Mouse (Mus musculus): ENCODE results near the gene Chd4. TPM values are rescaled to one million over a fixed set of nuclear protein-coding genes. Genes with fewer than 3 reads are reported as not detected.

Gene Chd4
- polyA plus RNA-seq, 1 experiment: 317 TPM

DNA sequence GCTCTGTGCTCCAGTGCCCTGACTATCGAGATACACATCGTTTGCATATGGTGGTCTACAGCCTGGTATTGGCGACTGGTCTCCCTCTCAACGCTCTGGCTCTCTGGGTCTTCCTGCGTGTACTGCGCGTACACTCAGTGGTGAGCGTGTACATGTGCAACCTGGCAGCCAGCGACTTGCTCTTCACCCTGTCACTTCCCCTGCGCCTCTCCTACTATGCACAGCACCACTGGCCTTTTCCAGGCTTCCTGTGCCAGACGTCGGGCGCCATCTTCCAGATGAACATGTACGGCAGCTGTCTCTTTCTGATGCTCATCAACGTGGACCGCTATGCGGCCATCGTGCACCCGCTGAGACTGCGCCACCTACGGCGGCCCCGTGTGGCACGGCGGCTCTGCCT, 14.4 kb upstream of the Chd4 start:
- peak overlapping the region; percentile 51 for H3K4me3 ChIP-seq (ENCODE audit: low read depth, low read length)
- H3K9ac ChIP-seq (ENCODE audit: low read depth, poor library complexity, severe bottlenecking): peak overlapping the region; percentile 20
- H3K27ac ChIP-seq (ENCODE audit: insufficient read depth, low read length): no peak overlapping the region
- TF ChIP-seq POLR2A (IDR thresholded peaks at IDR 0.05; ENCODE audit: insufficient read depth, low read length) (no peak), EP300 (IDR thresholded peaks at IDR 0.05; ENCODE audit: insufficient read depth, low read depth, low read length) (no peak), CTCF (IDR thresholded peaks at IDR 0.05; ENCODE audit: low read depth, low read length) (no peak)
- no peaks in the 10 kb centered on the region for H3K27me3 ChIP-seq (ENCODE audit: control insufficient read depth, insufficient read depth, low read length, poor library complexity, severe bottlenecking)
- H3K9me3 ChIP-seq (replicated peaks; ENCODE audit: control insufficient read depth, insufficient read depth, low read length, poor library complexity, severe bottlenecking): no peaks in the 10 kb centered on the region
- no peaks in the 10 kb centered on the region for H3K36me3 ChIP-seq (ENCODE audit: control insufficient read depth, insufficient read depth, low read length, poor library complexity, severe bottlenecking)
- H3K4me1 ChIP-seq (ENCODE audit: control insufficient read depth, insufficient read depth, low read length): no peaks in the 10 kb centered on the region

DNA sequence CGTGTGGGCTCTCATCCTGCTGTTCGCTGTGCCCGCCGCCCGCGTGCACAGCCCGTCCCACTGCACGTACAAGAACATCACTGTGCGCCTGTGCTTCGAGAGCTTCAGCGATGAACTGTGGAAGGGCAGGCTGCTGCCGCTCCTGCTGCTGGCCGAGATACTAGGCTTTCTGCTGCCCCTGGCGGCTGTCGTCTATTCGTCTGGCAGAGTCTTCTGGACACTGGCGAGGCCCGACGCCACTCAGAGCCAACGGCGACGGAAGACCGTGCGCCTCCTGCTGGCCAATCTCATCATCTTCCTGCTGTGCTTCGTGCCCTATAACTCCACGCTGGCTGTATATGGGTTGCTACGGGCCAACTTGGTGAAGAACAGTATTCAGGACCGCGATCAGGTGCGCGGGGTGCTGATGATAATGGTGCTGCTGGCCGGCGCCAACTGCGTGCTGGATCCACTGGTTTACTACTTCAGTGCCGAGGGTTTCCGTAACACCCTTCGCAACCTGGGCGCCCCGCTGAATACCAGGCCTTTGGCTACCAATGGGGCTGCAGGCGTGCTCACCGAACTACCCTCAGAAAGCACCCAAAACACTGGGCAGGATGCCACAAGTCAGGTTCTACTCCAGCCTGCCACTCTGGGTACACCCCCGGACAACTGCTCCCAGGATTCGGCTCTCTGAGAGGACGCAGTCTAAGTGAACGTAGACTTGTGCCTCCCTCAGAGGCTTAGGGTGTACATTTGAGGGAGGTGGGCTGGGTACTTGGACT, 13.8 kb upstream of the Chd4 start:
- Histone ChIP-seq H3K27me3 (ENCODE audit: control insufficient read depth, insufficient read depth, low read length, poor library complexity, severe bottlenecking) (no peaks in the 10 kb centered on the region), H3K36me3 (ENCODE audit: control insufficient read depth, insufficient read depth, low read length, poor library complexity, severe bottlenecking) (no peaks in the 10 kb centered on the region), H3K27ac (ENCODE audit: insufficient read depth, low read length) (no peak overlapping the region), H3K4me1 (ENCODE audit: control insufficient read depth, insufficient read depth, low read length) (no peaks in the 10 kb centered on the region), H3K4me3 (ENCODE audit: low read depth, low read length) (peak overlapping the region; percentile 51), H3K9me3 (replicated peaks; ENCODE audit: control insufficient read depth, insufficient read depth, low read length, poor library complexity, severe bottlenecking) (no peaks in the 10 kb centered on the region), H3K9ac (ENCODE audit: low read depth, poor library complexity, severe bottlenecking) (peak overlapping the region; percentile 20)
- no peak for TF ChIP-seq EP300 (IDR thresholded peaks at IDR 0.05; ENCODE audit: insufficient read depth, low read depth, low read length)
- TF ChIP-seq CTCF (IDR thresholded peaks at IDR 0.05; ENCODE audit: low read depth, low read length): peak; percentile 94
- TF ChIP-seq POLR2A (IDR thresholded peaks at IDR 0.05; ENCODE audit: insufficient read depth, low read length): no peak

DNA sequence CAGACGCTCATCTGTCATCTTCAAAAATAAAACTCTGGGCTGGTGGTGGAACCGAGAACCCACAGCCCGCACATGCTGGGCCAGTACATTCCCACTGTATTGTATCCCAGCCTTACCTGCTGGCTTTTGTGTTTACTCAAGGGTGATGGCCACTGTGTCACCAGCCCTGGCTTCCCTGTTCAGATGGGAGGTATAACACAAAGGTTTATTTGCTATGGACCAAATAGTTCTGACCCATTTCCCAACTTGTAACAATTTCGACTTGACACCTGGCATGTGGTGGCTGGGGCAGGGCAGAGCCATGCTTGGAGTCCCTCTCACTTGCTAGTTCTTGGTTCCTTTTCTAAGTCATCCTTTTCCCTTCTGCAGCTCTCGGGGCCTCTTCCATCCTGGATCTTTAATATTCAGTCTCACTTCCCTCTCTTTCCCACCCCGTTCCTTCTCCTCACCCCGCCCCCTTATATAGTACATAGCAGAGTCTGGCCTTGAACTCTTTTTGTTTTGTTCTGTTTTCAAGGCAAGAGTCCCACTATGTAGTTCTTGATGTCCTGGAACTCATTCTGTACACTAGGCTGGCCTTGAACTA, 12.9 kb upstream of the Chd4 start:
- Histone ChIP-seq H3K4me1 (ENCODE audit: control insufficient read depth, insufficient read depth, low read length) (no peaks in the 10 kb centered on the region), H3K4me3 (ENCODE audit: low read depth, low read length) (no peak overlapping the region), H3K27me3 (ENCODE audit: control insufficient read depth, insufficient read depth, low read length, poor library complexity, severe bottlenecking) (no peaks in the 10 kb centered on the region), H3K9me3 (replicated peaks; ENCODE audit: control insufficient read depth, insufficient read depth, low read length, poor library complexity, severe bottlenecking) (no peaks in the 10 kb centered on the region), H3K27ac (ENCODE audit: insufficient read depth, low read length) (no peak overlapping the region), H3K36me3 (ENCODE audit: control insufficient read depth, insufficient read depth, low read length, poor library complexity, severe bottlenecking) (no peaks in the 10 kb centered on the region), H3K9ac (ENCODE audit: low read depth, poor library complexity, severe bottlenecking) (no peak overlapping the region)
- TF ChIP-seq CTCF (IDR thresholded peaks at IDR 0.05; ENCODE audit: low read depth, low read length): no peak
- no peak for TF ChIP-seq EP300 (IDR thresholded peaks at IDR 0.05; ENCODE audit: insufficient read depth, low read depth, low read length)
- no peak for TF ChIP-seq POLR2A (IDR thresholded peaks at IDR 0.05; ENCODE audit: insufficient read depth, low read length)

DNA sequence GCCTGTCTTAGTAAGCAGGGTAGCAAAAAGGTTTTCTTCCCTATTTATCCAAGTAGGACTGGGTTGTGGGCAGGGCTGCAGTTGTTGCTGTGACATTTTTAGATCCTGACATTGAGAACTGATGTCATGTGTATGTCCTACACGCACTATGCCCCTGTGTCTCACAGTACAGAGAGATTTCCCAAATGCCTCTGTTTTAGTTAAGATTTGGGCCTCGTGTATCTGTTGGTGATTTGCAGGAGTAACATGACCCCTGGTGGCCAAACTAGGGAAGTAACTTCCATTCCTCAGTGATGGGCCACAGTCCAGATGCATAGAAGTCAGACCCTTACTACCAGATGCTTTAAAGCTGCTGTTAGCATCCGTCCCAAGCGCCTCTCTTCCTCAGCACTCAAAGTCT, 11.4 kb upstream of the Chd4 start:
- no peaks in the 10 kb centered on the region for H3K9me3 ChIP-seq (replicated peaks; ENCODE audit: control insufficient read depth, insufficient read depth, low read length, poor library complexity, severe bottlenecking)
- H3K27ac ChIP-seq (ENCODE audit: insufficient read depth, low read length): no peak overlapping the region
- H3K4me1 ChIP-seq (ENCODE audit: control insufficient read depth, insufficient read depth, low read length): peaks cover under 1% of the 10 kb centered on the region
- TF ChIP-seq CTCF (IDR thresholded peaks at IDR 0.05; ENCODE audit: low read depth, low read length) (peak; percentile 11), POLR2A (IDR thresholded peaks at IDR 0.05; ENCODE audit: insufficient read depth, low read length) (no peak)
- H3K36me3 ChIP-seq (ENCODE audit: control insufficient read depth, insufficient read depth, low read length, poor library complexity, severe bottlenecking): no peaks in the 10 kb centered on the region
- no peak overlapping the region for H3K4me3 ChIP-seq (ENCODE audit: low read depth, low read length)
- H3K27me3 ChIP-seq (ENCODE audit: control insufficient read depth, insufficient read depth, low read length, poor library complexity, severe bottlenecking): no peaks in the 10 kb centered on the region
- H3K9ac ChIP-seq (ENCODE audit: low read depth, poor library complexity, severe bottlenecking): no peak overlapping the region

DNA sequence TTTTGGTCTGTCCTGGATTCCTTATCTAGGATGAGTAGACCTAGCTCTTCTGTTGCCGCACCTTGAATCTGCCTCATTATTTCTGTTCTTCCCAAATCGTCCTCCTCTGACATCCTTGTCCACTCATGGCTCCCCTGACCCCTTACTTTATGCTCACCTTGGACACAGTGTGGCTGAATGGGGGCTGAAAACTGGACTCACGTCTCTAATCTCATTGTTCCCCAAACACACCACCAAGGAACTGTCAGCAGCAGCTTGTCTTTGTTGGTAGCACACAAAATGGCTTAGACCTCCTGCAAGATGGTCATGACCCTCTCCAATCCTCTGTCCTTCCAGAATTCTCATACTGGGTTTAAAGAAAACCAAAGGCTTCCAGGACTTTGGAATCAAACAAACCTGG, 7.8 kb upstream of the Chd4 start:
- no peak overlapping the region for H3K4me3 ChIP-seq (ENCODE audit: low read depth, low read length)
- no peaks in the 10 kb centered on the region for H3K9me3 ChIP-seq (replicated peaks; ENCODE audit: control insufficient read depth, insufficient read depth, low read length, poor library complexity, severe bottlenecking)
- peaks cover 2% of the 10 kb centered on the region for H3K4me1 ChIP-seq (ENCODE audit: control insufficient read depth, insufficient read depth, low read length)
- H3K27me3 ChIP-seq (ENCODE audit: control insufficient read depth, insufficient read depth, low read length, poor library complexity, severe bottlenecking): no peaks in the 10 kb centered on the region
- H3K9ac ChIP-seq (ENCODE audit: low read depth, poor library complexity, severe bottlenecking): no peak overlapping the region
- TF ChIP-seq EP300 (IDR thresholded peaks at IDR 0.05; ENCODE audit: insufficient read depth, low read depth, low read length): no peak
- H3K27ac ChIP-seq (ENCODE audit: insufficient read depth, low read length): no peak overlapping the region
- no peaks in the 10 kb centered on the region for H3K36me3 ChIP-seq (ENCODE audit: control insufficient read depth, insufficient read depth, low read length, poor library complexity, severe bottlenecking)

DNA sequence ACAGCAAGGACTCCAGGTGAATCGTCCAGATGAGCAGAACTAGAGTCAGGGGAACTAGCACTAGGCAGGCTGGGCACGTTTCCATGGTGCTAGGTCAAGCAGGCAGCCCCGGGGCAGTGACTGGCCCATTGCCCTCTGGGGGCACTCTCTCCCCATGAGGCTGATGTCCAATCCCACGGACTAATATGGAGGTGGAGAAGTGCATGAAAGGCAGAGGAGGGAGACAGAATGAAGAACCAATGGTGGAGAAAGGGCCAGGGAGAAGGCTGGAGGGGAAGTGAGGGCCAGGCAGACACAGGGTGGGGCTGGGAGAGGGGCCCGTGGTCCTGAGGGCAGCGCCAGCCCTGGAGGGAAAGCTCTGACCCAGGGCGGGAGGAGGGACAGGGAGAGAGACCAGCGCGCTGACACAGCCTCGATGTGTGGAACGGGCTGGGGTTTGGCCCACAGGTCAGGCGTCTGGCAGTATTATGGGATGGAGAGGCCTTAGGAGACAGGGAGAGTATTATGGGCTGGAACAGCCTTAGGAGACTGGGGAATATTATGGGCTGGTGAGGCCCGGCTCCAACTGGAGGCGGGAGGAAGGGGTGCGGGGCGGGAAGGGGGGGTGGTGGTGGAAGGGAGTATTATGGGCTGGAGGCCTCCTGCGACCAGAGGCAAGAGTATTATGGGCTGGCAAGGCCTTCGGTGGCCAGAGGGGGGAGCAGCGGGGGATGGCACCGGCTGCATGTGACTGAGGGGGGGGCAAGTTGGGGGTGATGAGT, 7.0 kb upstream of the Chd4 start:
- no peaks in the 10 kb centered on the region for H3K27me3 ChIP-seq (ENCODE audit: control insufficient read depth, insufficient read depth, low read length, poor library complexity, severe bottlenecking)
- H3K27ac ChIP-seq (ENCODE audit: insufficient read depth, low read length): peak overlapping the region; percentile 78
- H3K4me3 ChIP-seq (ENCODE audit: low read depth, low read length): peak overlapping the region; percentile 9
- no peak for TF ChIP-seq POLR2A (IDR thresholded peaks at IDR 0.05; ENCODE audit: insufficient read depth, low read length)
- TF ChIP-seq CTCF (IDR thresholded peaks at IDR 0.05; ENCODE audit: low read depth, low read length): peak; percentile 3
- TF ChIP-seq EP300 (IDR thresholded peaks at IDR 0.05; ENCODE audit: insufficient read depth, low read depth, low read length): 0 out of 2 replicates have a peak, but pooled peaks have one; percentile 23
- peak overlapping the region; percentile 87 for H3K9ac ChIP-seq (ENCODE audit: low read depth, poor library complexity, severe bottlenecking)
- no peaks in the 10 kb centered on the region for H3K9me3 ChIP-seq (replicated peaks; ENCODE audit: control insufficient read depth, insufficient read depth, low read length, poor library complexity, severe bottlenecking)
- peaks cover 2% of the 10 kb centered on the region for H3K4me1 ChIP-seq (ENCODE audit: control insufficient read depth, insufficient read depth, low read length)
- H3K36me3 ChIP-seq (ENCODE audit: control insufficient read depth, insufficient read depth, low read length, poor library complexity, severe bottlenecking): no peaks in the 10 kb centered on the region

Data from ES-Bruce4 (cell line).